Mouse (Mus musculus) ES-Bruce4 (cell line): ENCODE results near the gene Ankrd6. TPM values are rescaled to one million over a fixed set of nuclear protein-coding genes. Genes with fewer than 3 reads are reported as not detected.

Experiments used
- H3K27ac ChIP-seq: 2 replicates; pipeline ENCODE4 v1.5.1; 2012; ENCODE audit warnings: low read length, inconsistent platforms; ENCODE audit not compliant: insufficient read depth
- H3K27me3 ChIP-seq: 2 replicates; pipeline ENCODE4 v1.6.1; 2012; ENCODE audit warnings: mild to moderate bottlenecking, low read length, inconsistent platforms; ENCODE audit not compliant: control insufficient read depth, poor library complexity, insufficient read depth, severe bottlenecking
- H3K36me3 ChIP-seq: 2 replicates; pipeline ENCODE4 v1.6.1; 2012; ENCODE audit warnings: inconsistent platforms, mild to moderate bottlenecking, low read length, moderate library complexity; ENCODE audit not compliant: control insufficient read depth, poor library complexity, insufficient read depth, severe bottlenecking
- H3K4me1 ChIP-seq: one replicate; pipeline ENCODE4 v1.8.1; 2011; ENCODE audit warnings: low read length; ENCODE audit not compliant: control insufficient read depth, insufficient read depth
- H3K4me3 ChIP-seq: 2 replicates; pipeline ENCODE4 v1.5.1; 2011; ENCODE audit warnings: low read depth, mild to moderate bottlenecking, low read length
- H3K9ac ChIP-seq: 2 replicates; pipeline ENCODE4 v1.6.1; 2012; ENCODE audit warnings: low read depth, mild to moderate bottlenecking, inconsistent platforms; ENCODE audit not compliant: poor library complexity, severe bottlenecking
- H3K9me3 ChIP-seq: replicated peaks from 2 replicates; pipeline ENCODE4 v1.6.1; 2012; ENCODE audit warnings: mild to moderate bottlenecking, low read length, inconsistent platforms; ENCODE audit not compliant: control insufficient read depth, poor library complexity, insufficient read depth, severe bottlenecking
- CTCF ChIP-seq: IDR thresholded peaks from one replicate; pipeline ENCODE4 v1.8.1; 2011; ENCODE audit warnings: low read depth, low read length
- EP300 ChIP-seq: IDR thresholded peaks from 2 replicates; pipeline ENCODE4 v1.6.1; 2011; ENCODE audit warnings: low read depth, low read length; ENCODE audit not compliant: insufficient read depth
- POLR2A ChIP-seq: IDR thresholded peaks from one replicate; pipeline ENCODE4 v1.8.1; 2011; ENCODE audit warnings: low read length; ENCODE audit not compliant: insufficient read depth
- polyA plus RNA-seq: library from polyadenylated mRNA; stranded (reverse); fragments of >200 nt; gene quantifications from 2 replicates; pipeline ENCODE4 v1.2.4, GENCODE M21; 2011; ENCODE audit warnings: low read depth; ENCODE audit not compliant: missing spikeins, insufficient read depth, insufficient read length

Gene Ankrd6
- polyA plus RNA-seq, 1 experiment, result 11.8 TPM

GRCm38 (mm10) chr4:32987006-32987405, 36.4 kb upstream of the Ankrd6 start:
- Histone ChIP-seq H3K27me3 (no peaks in the 10 kb centered on the region; the same call in 1 of the 2 replicates), H3K9me3 (no peaks in the 10 kb centered on the region), H3K4me1 (no peaks in the 10 kb centered on the region), H3K4me3 (no peak overlapping the region), H3K36me3 (no peaks in the 10 kb centered on the region), H3K27ac (no peak overlapping the region), H3K9ac (no peak overlapping the region)
- TF ChIP-seq CTCF, result no peak
- TF ChIP-seq POLR2A, result no peak
- no peak for TF ChIP-seq EP300

DNA sequence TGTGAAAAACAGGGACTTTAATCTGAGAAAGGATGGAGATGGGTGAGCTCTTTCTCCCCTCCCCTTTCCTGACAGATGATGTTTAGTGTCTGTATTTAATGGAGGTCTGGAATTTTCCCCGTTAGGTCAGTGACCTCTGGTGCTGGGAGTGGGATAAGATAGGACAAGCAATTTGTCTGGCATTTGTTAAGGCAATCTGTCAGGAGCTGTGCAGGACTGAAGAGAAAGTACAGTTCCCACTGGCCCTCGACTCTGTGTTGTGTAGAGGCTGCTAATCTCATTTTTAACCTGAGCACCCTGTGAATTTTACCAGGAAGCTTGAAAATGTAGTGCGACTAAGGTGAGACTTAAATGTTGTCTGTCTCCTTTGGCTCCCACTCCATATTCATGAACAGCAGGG, 35.0 kb upstream of the Ankrd6 start:
- no peaks in the 10 kb centered on the region; the same call in 1 of the 2 replicates for H3K27me3 ChIP-seq
- H3K9ac ChIP-seq, result no peak overlapping the region
- peak overlapping the region; percentile 25; the same call in 1 of the 2 replicates for H3K27ac ChIP-seq
- TF ChIP-seq CTCF (no peak), POLR2A (no peak), EP300 (no peak)
- H3K4me3 ChIP-seq, result no peak overlapping the region
- H3K36me3 ChIP-seq, result no peaks in the 10 kb centered on the region
- H3K9me3 ChIP-seq, result no peaks in the 10 kb centered on the region
- peaks cover 3% of the 10 kb centered on the region for H3K4me1 ChIP-seq

GRCm38 (mm10) chr4:32984801-32985675, 34.4 kb upstream of the Ankrd6 start:
- no peaks in the 10 kb centered on the region for H3K36me3 ChIP-seq
- peaks cover 3% of the 10 kb centered on the region for H3K4me1 ChIP-seq
- no peaks in the 10 kb centered on the region; the same call in 1 of the 2 replicates for H3K27me3 ChIP-seq
- no peaks in the 10 kb centered on the region for H3K9me3 ChIP-seq
- TF ChIP-seq CTCF (peak; percentile 46), POLR2A (no peak)
- no peak overlapping the region for H3K9ac ChIP-seq
- peak overlapping the region; percentile 58 for H3K27ac ChIP-seq
- no peak overlapping the region for H3K4me3 ChIP-seq

GRCm38 (mm10) chr4:32984242-32984641, 33.6 kb upstream of the Ankrd6 start:
- Histone ChIP-seq H3K27ac (no peak overlapping the region), H3K36me3 (no peaks in the 10 kb centered on the region), H3K27me3 (no peaks in the 10 kb centered on the region; the same call in 1 of the 2 replicates), H3K9me3 (no peaks in the 10 kb centered on the region), H3K4me1 (peaks cover 3% of the 10 kb centered on the region), H3K4me3 (peak overlapping the region; percentile 48), H3K9ac (peak overlapping the region; percentile 69; the same call in 1 of the 2 replicates)
- no peak for TF ChIP-seq EP300
- TF ChIP-seq POLR2A, result no peak
- TF ChIP-seq CTCF, result no peak

DNA sequence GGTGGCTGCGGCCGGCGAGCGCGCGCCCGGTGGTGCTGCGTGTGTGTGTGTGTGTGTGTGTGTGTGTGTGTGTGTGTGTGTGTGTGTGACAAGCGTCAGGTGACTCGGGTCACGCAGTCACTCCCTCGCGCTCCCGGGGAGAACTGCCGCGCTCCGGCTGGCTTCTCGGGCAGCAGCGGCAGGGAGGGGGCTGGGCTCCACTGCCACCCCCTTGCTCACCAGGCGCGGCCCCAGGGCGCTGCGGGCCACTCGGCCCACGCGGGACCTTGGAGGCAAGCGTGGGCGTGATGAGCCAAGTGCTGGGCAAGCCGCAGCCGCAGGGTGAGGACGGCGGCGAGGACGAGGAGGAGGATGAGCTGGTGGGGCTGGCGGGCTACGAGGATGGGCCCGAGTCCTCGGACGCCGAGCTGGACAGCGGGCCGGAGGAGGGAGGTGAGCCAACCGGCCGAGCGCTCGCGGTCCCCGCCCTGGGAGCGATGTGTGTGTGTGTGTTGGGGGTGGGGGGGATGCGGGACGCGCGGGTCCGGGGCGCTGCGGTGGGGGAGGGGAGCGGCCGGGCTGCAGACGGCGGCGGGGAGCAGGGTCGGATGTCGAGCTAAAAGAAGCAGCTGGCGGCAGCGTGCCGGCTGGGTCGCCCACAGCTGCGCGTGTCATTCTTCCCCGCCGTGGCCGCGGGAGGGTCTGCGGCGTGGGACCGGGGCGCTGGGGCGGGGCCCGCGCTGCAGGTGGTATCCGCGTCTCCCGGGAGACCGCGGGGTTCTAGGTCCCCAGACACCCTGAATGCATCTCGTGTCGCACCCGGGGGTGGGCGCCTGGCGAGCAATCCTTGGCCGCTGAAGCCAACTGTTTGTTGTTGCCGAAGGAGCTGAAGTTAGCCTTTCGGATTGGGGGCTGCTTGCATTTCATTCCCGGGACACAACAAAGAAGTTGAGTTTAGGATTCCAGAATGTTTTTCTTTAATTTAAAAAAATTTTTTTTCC, 32.8 kb upstream of the Ankrd6 start:
- Histone ChIP-seq H3K27me3 (no peaks in the 10 kb centered on the region; the same call in 1 of the 2 replicates), H3K4me3 (peak overlapping the region; percentile 93), H3K36me3 (no peaks in the 10 kb centered on the region), H3K4me1 (peaks cover 3% of the 10 kb centered on the region), H3K27ac (no peak overlapping the region), H3K9me3 (no peaks in the 10 kb centered on the region), H3K9ac (peak overlapping the region; percentile 69)
- TF ChIP-seq CTCF, result no peak
- no peak for TF ChIP-seq EP300
- TF ChIP-seq POLR2A, result no peak
